Mouse (Mus musculus): ENCODE measurements at regions not wholly inside any gene's neighbourhood (a gene's known extent, or its start where the extent isn't known, plus 50 kb on each side); places are given as distances from the start of the nearest gene placed in this dataset.

DNA sequence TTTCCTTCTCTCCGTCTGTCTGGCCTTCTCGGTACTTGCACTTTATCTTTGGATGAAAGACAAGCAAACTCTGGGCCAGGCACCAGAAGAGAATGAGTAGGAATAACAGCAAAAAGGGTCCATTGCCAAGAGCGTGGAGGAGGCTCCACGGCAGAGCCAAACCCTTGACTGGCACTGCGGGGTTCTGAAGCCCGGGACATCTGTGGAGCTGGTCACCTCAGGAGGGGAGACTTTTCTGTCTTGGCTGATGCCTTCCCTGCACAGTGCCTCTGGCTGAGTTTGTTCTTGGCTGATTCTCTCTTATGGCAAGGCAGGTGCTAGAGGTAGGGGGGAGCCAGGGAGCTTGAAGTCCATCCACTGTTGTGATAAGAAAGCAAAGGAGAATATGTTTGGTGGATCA lies 130.1 kb upstream of the Npvf start:
- no peaks in the 10 kb centered on the region for H3K4me1 ChIP-seq (ENCODE audit: control insufficient read depth in 1 of 2, insufficient read depth in 2 of 2)
- H3K4me3 ChIP-seq (replicated peaks in 1 of 3; ENCODE audit: low read depth in 2 of 3, low read length in 2 of 3, poor library complexity in 1 of 3), result no peak overlapping the region
- no peak overlapping the region for H3K4me2 ChIP-seq (ENCODE audit: insufficient read depth, low read depth, poor library complexity, severe bottlenecking)
- no peaks in the 10 kb centered on the region for H3K27me3 ChIP-seq (replicated peaks)
- no peaks in the 10 kb centered on the region for H3K79me2 ChIP-seq (replicated peaks; ENCODE audit: control insufficient read depth, extremely low read depth, insufficient read depth, poor library complexity, severe bottlenecking)
- no peaks in the 10 kb centered on the region for H3K36me3 ChIP-seq (replicated peaks in 1 of 2; ENCODE audit: control insufficient read depth in 1 of 2, insufficient read depth in 1 of 2, low read length in 1 of 2)
- TF ChIP-seq E2F4 (IDR thresholded peaks at IDR 0.05; ENCODE audit: insufficient replicate concordance, low read depth, low read length) (no peak), RCOR1 (conservative IDR thresholded peaks at IDR 0.05; ENCODE audit: low read depth, low read length) (no peak), USF1 (IDR thresholded peaks at IDR 0.05; ENCODE audit: low read depth, low read length) (no peak), POLR2AphosphoS2 (IDR thresholded peaks at IDR 0.05; ENCODE audit: low read depth, low read length) (no peak), MEF2A (IDR thresholded peaks at IDR 0.05; ENCODE audit: borderline replicate concordance, low read depth, low read length) (no peak), KAT2A (IDR thresholded peaks at IDR 0.05; ENCODE audit: insufficient replicate concordance, low read length) (no peak), MAZ (IDR thresholded peaks at IDR 0.05; ENCODE audit: low read depth, low read length) (no peak)
- dilution Hi-C loops (cut with MboI; ENCODE audit: extremely low pct_ligation_motif_present, extremely low pct_unique_long_range_greater_than_20kb, low sequenced_read_pairs) (no loop called here), in situ Hi-C loops (cut with MboI; ENCODE audit: low pct_ligation_motif_present, low pct_unique_long_range_greater_than_20kb, low sequenced_read_pairs) (no loop called here)
- no peak overlapping the region for H3K27ac ChIP-seq (ENCODE audit: insufficient read depth, low read depth)
- H3K9ac ChIP-seq (ENCODE audit: insufficient read depth, low read depth), result no peak overlapping the region
- no peaks in the 10 kb centered on the region for H3K9me3 ChIP-seq (replicated peaks; ENCODE audit: low read length)
- DNase-seq (ENCODE audit: extremely low read depth), result no peak

DNA sequence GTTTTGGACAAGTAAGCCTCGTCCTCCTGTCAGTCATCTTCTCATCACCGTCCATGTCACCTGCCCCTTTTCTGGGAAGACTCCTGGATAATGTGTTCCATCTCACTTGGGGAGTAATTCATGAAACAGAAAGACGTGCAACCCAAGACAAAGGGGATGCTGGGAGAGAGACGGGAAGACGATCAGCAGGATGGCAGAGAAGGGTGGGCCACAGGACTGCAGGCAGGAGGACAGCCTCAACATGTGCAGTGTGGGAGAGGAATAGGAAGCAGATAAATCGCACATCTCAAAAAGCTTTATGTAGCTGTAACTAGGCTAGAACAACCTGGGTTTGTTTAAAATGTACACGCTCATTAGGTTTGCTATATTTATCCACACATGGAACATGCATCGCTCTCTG lies 133.4 kb upstream of the Npvf start:
- H3K4me1 ChIP-seq (ENCODE audit: control insufficient read depth in 1 of 2, insufficient read depth in 2 of 2), result no peaks in the 10 kb centered on the region
- no peak overlapping the region for H3K27ac ChIP-seq (ENCODE audit: insufficient read depth, low read depth)
- TF ChIP-seq MEF2A (IDR thresholded peaks at IDR 0.05; ENCODE audit: borderline replicate concordance, low read depth, low read length) (no peak), CHD1 (IDR thresholded peaks at IDR 0.05; ENCODE audit: low read depth, low read length) (no peak), ZC3H11A (IDR thresholded peaks at IDR 0.05; ENCODE audit: low read depth, low read length) (no peak), NELFE (IDR thresholded peaks at IDR 0.05; ENCODE audit: low read depth, low read length) (no peak)
- H3K36me3 ChIP-seq (replicated peaks in 1 of 2; ENCODE audit: control insufficient read depth in 1 of 2, insufficient read depth in 1 of 2, low read length in 1 of 2), result no peaks in the 10 kb centered on the region
- no peaks in the 10 kb centered on the region for H3K79me2 ChIP-seq (replicated peaks; ENCODE audit: control insufficient read depth, extremely low read depth, insufficient read depth, poor library complexity, severe bottlenecking)
- no peak overlapping the region for H3K4me3 ChIP-seq (replicated peaks in 1 of 3; ENCODE audit: low read depth in 2 of 3, low read length in 2 of 3, poor library complexity in 1 of 3)
- no peak overlapping the region for H3K9ac ChIP-seq (ENCODE audit: insufficient read depth, low read depth)
- no peaks in the 10 kb centered on the region for H3K9me3 ChIP-seq (replicated peaks; ENCODE audit: low read length)
- no peaks in the 10 kb centered on the region for H3K27me3 ChIP-seq (replicated peaks)
- no peak for DNase-seq (ENCODE audit: extremely low read depth)
- H3K4me2 ChIP-seq (ENCODE audit: insufficient read depth, low read depth, poor library complexity, severe bottlenecking), result no peak overlapping the region
- in situ Hi-C loops (cut with MboI; ENCODE audit: low pct_ligation_motif_present, low pct_unique_long_range_greater_than_20kb, low sequenced_read_pairs) (no loop called here), dilution Hi-C loops (cut with MboI; ENCODE audit: extremely low pct_ligation_motif_present, extremely low pct_unique_long_range_greater_than_20kb, low sequenced_read_pairs) (no loop called here)

DNA sequence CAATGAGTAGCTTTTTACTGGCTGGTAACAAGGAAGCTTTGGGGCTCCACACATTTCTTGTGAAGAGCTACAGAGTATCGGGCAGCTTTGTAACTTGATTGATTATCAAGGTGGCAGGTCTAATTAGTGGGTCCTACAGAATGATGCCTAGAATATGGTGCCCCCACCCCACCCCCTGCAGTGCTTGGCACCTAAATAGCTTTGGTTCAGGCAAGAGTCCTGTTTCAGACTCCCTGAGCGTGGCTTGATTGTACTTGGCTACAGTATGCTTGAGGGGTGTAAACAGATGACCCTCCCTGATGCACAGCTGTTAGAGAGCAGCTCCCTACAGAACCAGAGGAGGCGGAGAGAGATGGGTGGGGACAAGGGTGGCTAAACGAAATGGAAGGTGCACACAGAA lies 145.7 kb upstream of the Npvf start:
- H3K9me3 ChIP-seq (replicated peaks; ENCODE audit: low read length), result no peaks in the 10 kb centered on the region
- dilution Hi-C loops (cut with MboI; ENCODE audit: extremely low pct_ligation_motif_present, extremely low pct_unique_long_range_greater_than_20kb, low sequenced_read_pairs), result no loop called here

More for the DNA sequence above, 145.7 kb upstream of the Npvf start:
- no peak overlapping the region for H3K4me3 ChIP-seq (replicated peaks in 1 of 3; ENCODE audit: low read depth in 2 of 3, low read length in 2 of 3, poor library complexity in 1 of 3)
- H3K9ac ChIP-seq (ENCODE audit: insufficient read depth, low read depth), result no peak overlapping the region
- H3K27ac ChIP-seq (ENCODE audit: insufficient read depth, low read depth), result no peak overlapping the region
- TF ChIP-seq SIN3A (IDR thresholded peaks at IDR 0.05; ENCODE audit: low read length) (no peak), GABPA (IDR thresholded peaks at IDR 0.05; ENCODE audit: insufficient replicate concordance, low read depth, low read length) (no peak), KAT2A (IDR thresholded peaks at IDR 0.05; ENCODE audit: insufficient replicate concordance, low read length) (no peak), E2F4 (IDR thresholded peaks at IDR 0.05; ENCODE audit: insufficient replicate concordance, low read depth, low read length) (no peak), MAZ (IDR thresholded peaks at IDR 0.05; ENCODE audit: low read depth, low read length) (no peak), CHD1 (IDR thresholded peaks at IDR 0.05; ENCODE audit: low read depth, low read length) (no peak), JUND (conservative IDR thresholded peaks at IDR 0.05; ENCODE audit: low read depth, low read length) (no peak), NRF1 (IDR thresholded peaks at IDR 0.05; ENCODE audit: low read depth, low read length) (no peak), SMC3 (IDR thresholded peaks at IDR 0.05; ENCODE audit: low read depth, low read length) (no peak), CTCF (conservative IDR thresholded peaks at IDR 0.05 in 1 of 2, IDR thresholded peaks at IDR 0.05 in 1 of 2; ENCODE audit: low read depth in 2 of 2, low read length in 2 of 2) (no peak), USF1 (IDR thresholded peaks at IDR 0.05; ENCODE audit: low read depth, low read length) (no peak), MYC (IDR thresholded peaks at IDR 0.05; ENCODE audit: low read depth, low read length) (no peak), UBTF (IDR thresholded peaks at IDR 0.05; ENCODE audit: low read depth, low read length) (no peak), NELFE (IDR thresholded peaks at IDR 0.05; ENCODE audit: low read depth, low read length) (no peak), ELF1 (IDR thresholded peaks at IDR 0.05; ENCODE audit: low read depth, low read length) (no peak), TBP (conservative IDR thresholded peaks at IDR 0.05; ENCODE audit: low read depth, low read length) (no peak), ZKSCAN1 (IDR thresholded peaks at IDR 0.05; ENCODE audit: borderline replicate concordance, low read depth, low read length) (no peak)
- H3K36me3 ChIP-seq (replicated peaks in 1 of 2; ENCODE audit: control insufficient read depth in 1 of 2, insufficient read depth in 1 of 2, low read length in 1 of 2), result no peaks in the 10 kb centered on the region
- in situ Hi-C loops (cut with MboI; ENCODE audit: low pct_ligation_motif_present, low pct_unique_long_range_greater_than_20kb, low sequenced_read_pairs), result no loop called here
- H3K79me2 ChIP-seq (replicated peaks; ENCODE audit: control insufficient read depth, extremely low read depth, insufficient read depth, poor library complexity, severe bottlenecking), result no peaks in the 10 kb centered on the region
- no peaks in the 10 kb centered on the region for H3K27me3 ChIP-seq (replicated peaks)
- no peaks in the 10 kb centered on the region for H3K4me1 ChIP-seq (ENCODE audit: control insufficient read depth in 1 of 2, insufficient read depth in 2 of 2)
- no peak for DNase-seq (ENCODE audit: extremely low read depth)
- H3K4me2 ChIP-seq (ENCODE audit: insufficient read depth, low read depth, poor library complexity, severe bottlenecking), result no peak overlapping the region
